Mouse (Mus musculus) embryonic fibroblast, embryonic 13.5 days (primary cell): ENCODE results near the gene Eif4a2.

ENCODE experiments used
- CTCF ChIP-seq: IDR thresholded peaks from 2 replicates; pipeline ENCODE4 v1.5.1; 2011; ENCODE audit warnings: mild to moderate bottlenecking, control low read depth, low read length, moderate library complexity, borderline replicate concordance; ENCODE audit not compliant: insufficient read depth
- POLR2A ChIP-seq: IDR thresholded peaks from 2 replicates; pipeline ENCODE4 v1.6.1; 2011; ENCODE audit warnings: low read depth, mild to moderate bottlenecking, control low read depth, low read length, moderate library complexity

- TF ChIP-seq CTCF (no peak), POLR2A (no peak)
Measured at GRCm38 (mm10) chr16:23123104-23123503, 15.9 kb downstream of the Eif4a2 start.
